Mouse (Mus musculus): ENCODE measurements at regions not wholly inside any gene's neighbourhood (a gene's known extent, or its start where the extent isn't known, plus 50 kb on each side); places are given as distances from the start of the nearest gene placed in this dataset.
A peak's percentile ranks its signal among the peaks of the same experiment; 100 is the strongest.

DNA sequence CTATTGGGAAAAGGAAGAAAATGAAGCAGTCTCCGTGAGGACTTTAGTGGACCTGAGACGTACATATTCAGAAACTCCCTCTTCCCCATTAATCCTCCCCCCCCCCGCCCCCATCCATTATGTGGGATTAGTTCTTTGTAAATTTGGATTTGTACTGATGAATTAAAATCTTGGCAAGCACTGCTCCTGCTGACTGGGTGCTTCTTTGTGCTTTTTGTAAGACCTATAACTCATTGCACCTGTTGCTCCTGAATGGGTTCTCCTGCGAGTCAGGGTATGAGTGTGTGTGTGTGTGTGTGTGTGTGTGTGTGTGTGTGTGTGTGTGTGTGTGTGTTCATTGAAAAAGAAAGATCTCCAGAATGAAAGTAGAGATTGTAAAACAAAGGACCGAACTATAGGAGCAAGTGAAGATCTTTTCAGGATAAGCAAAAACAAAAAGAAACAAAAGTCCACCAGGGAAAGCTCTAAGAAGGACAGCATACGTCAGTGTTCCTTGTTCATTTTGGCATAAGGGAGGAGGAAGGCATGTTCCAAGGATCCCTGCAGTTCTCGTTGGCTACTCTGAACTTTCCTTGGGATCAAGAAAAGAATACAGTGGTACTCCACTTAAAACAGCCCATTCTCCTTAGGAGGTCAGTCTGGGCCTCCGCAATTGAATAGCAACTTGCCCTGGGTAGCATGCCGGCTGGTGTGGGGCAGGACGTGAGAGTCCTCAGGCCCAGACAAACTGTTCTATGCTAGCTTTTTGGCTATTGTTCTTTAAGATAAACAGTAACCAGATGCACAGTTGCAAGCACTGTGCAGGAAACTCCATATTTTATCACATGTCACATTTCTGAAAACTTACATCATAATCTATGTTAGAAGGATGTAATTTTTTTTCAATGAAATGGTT lies 131.9 kb upstream of the Zfp462 start:
- no peak for DNase-seq (ENCODE audit: low spot score)

DNA sequence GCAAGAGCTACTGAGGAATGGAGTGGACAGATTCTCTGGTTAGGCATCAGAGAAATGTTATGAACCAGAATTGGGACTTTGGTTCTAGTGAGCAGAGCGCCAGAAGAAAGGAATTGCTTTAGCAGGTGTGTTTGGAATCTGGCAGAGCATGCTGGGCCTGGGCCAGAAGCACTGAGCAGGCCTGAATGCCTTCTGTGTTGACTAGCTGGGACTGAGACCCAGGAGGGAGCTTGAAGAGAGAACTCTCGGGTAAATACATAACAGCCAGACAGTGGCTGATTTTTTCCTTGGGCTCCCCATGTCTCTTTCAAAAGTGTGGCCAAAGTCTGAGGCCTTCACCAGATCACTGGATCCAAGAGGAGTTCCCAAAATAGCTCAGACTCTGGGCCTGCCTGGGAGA lies 107.5 kb upstream of the Zfp462 start:
- no peak for DNase-seq (ENCODE audit: low spot score)

DNA sequence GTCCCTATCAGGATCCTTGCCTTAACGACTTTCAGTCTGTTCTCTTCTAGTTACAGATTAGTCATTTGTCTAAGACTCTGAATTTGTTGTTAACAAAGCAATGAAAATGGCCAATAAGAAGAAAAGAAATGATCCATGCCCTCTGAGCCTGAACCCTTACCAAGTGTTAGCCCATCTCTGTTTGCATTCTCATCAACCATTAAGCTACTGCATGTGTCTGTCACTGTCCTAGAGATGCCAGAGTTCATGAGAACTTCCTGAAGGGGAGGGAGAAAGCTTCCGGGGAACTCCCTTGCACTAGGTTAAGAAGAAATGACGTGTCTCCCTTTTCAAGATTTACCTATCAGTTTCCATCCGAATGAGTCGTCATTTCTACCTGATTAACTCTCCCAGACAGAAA lies 106.7 kb upstream of the Zfp462 start:
- DNase-seq (ENCODE audit: low spot score): no peak

DNA sequence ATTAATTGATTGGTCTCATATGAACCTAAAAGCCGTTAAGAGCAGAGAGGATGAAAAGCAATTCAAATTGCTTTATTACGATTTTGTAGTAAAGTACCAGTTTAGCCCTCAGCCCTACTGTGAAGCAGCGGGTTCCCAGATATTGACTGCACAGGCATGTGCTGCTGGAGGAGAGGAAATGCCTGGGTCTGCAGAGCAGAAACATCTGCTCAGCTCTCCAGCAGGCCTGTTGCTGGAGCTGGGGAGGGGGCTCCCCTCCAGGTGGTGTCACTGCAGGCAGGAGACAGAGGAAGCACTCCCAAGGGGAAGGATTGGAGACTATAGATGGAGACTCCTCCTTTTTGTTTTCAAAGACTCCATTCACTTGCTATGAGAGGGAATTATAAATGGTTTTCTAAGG lies 106.1 kb upstream of the Zfp462 start:
- DNase-seq (ENCODE audit: low spot score): peak; percentile 8

DNA sequence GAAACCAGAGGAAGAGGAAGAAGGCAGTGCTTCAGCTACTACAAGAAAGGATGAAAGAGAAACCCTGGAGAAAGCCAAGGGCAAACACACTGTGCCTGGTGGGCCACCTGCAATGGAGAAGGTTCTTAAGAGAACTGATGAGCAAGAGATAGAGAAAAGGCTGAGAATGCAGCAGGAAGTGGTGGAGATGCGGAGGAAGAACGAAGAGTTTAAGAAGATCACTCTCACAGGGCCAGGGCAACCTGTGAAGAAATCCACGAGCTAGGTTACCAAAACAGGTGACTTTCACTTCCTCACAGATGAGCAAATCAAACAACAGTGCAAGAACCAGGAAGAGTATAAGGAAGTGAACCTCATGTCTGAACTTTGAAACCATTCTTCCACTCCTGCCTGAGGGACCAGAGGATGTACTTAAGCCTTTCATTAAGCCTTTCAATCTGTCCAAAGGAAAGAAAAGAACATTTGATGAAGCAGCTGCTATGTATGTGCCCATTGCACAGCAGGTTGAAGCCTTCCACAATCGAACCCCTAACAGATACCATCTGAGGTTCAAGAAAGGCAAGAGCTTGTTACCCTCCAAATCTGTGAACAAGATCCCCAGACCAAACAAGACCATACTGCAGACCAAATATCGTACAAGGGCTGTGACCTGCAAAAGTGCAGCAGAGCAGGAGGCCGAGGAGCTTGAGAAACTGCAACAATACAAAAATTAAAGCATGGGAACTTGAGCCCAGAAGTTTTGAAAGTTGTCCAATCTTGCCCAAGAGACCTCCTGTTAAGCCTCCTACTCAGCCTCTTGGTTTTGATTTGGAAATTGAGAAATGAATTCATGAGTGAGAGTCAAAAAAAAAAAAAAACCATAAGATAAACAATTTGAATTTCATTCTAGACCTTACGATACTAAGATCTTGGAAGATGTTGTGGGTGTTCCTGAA lies 91.6 kb upstream of the Zfp462 start:
- no peak for DNase-seq (ENCODE audit: low spot score)

DNA sequence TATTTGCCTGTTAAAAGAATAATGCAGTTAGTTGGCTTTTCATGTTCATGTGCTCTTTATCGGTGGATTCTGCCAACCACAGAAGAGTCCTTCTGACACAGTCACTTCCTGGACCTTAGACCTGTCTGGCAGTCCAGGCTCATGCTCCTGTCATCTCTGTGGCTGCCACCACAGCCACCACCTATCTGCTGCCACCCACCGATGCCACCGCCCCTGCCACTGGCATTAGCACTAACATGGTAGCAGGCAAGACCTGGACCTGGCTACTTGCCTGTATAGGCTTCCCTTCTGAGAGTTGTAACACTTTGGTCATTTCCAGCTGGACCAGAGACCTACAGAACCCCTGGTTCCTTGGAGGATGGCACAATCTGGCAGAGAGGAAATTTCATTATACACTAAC lies 86.2 kb upstream of the Zfp462 start:
- DNase-seq (ENCODE audit: low spot score): no peak

DNA sequence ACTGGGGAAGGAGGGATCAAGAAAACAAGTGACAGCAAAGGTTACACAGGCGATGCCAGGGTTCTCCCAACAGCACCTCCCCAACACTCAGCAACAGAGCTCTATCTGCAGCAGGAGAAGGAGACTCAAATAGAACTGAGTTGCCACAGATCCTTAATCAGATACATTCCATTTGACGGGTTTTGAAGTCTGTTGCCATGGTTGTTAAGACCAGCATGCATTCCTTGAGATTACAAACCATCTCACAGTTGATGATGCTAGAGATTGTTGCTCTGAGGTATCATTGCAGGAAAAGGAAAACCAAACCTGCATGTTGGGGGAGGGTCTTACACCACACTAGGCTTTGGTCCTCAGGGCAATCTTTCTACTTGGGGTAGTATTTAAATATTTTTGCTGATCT lies 78.8 kb upstream of the Zfp462 start:
- no peak for DNase-seq (ENCODE audit: low spot score)

DNA sequence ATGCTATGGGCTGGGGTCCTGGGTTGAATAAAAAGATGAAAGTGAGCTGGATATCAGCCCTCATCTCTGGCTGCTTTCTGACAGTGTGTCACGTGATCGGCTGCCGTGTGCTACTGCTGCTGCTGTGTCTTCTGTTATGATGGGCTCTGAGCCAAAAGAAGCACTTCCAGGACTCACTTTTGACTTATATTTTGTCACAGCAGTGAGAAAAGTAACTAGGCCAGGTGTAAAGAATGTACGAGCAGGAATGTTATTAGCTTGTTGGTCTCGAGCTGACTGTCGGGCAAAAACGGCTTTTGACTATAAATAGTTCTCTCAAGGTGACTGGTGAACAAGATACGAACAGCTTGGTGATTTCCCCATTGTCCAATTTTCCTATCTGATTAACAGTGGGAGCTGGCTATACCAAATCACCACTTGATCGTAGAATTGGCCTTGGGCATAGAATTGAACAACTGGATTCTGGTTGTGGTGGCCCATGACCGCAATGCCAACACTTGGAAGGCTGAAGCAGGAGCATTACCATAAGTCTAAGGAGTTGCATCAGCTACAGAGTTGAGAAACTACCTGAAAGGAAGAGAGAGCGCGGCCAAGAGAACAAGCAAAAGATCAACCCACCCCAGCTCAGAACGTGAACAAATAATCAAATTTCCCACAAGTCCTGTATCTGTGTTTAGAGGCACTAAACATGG lies 70.6 kb upstream of the Zfp462 start:
- DNase-seq (ENCODE audit: low spot score): no peak

DNA sequence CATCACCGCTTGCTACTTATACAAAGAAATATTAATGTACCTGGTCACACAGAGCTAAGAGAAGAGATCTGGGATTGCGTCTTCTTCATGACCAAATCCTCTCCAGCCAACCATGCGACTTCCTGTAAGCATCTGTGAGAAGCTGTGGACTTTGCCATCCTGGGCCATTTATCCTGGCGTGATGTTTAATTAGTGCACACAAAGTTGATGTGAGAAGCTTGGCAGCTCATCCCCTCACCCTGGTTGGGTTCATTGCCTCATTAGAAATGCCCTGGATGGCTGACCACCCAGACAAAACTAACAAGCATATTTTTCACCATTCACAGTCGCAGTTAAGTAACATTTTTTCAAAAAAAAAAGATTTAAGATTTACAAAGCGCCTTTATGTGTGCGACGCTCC lies 69.3 kb upstream of the Zfp462 start:
- no peak for DNase-seq (ENCODE audit: low spot score)

DNA sequence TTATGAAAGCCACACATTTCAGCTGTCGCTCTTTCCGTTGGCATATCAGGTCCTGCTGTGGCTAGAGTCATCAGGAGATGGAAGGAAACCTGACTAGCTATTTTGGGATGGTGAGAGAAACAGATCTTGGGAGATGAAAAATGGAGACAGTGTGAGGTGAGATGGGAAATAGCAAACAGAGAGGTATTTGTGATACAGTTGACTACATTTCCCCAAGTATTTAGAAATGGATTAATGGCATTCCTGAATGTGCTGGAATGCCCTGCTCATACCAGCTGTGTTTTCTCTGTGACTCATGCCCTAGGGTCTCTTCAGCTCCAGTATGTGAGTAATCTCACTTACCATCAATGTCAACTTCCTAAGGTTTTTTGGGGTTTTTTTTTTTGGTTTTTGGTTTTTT lies 67.5 kb upstream of the Zfp462 start:
- no peak for DNase-seq (ENCODE audit: low spot score)

DNA sequence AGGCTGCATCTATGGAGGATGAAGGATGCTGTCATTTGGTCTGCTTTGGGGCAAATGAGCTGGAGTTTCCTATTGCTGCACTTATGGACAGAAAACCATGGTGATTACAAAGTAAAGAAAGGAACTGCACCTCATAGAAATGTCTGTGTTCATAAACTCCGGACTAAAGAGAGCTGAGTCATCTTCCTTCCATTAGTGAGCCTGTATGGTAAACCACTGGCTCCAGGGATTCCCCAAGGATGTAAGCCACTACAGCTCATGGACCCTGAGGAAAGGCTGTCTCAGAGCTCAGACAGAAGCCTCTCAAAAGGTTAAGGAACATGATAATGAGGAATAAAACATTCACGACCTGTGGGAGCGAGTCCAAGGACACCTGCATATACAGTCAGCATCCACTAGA lies 66.3 kb upstream of the Zfp462 start:
- no peak for DNase-seq (ENCODE audit: low spot score)

DNA sequence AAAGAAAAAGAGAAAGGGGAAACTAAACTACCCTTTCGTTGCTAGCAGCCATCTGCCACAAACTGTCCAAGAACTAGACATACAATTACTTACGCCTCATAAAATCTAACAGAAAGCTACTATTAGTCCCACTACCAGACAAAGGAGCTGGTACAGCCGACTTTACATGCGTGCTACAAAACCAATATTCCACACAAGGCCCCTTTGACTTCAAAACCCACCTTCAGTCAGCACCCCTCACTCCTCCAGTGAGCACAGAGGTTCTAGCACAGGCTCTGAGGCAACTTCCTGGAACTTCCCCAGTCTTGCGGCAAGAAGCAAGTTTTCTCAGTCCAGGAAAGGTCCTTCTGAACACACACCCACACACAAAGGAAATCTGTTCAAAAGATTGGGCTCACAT lies 51.6 kb upstream of the Zfp462 start:
- DNase-seq (ENCODE audit: low spot score): peak; percentile 18
